Comparison of ENCODE assay signal across 9 mouse cellular contexts in genomic region chr8:93932873-93933272, GRCm38 (mm10).
A peak's percentile ranks its signal among the peaks of the same experiment; 100 is the strongest.
DNase-seq lines count a peak whose midpoint lies in the region; ATAC-seq and TF ChIP-seq lines count a peak whose summit lies in the region.
"Had no signal": no experiment of that assay in that cellular context is flagged by ENCODE, and none has a peak within 500 bp of the region (broad histone marks: within the 10 kb centered on the region; RNA-seq: fewer than 3 reads in every experiment).

No protein-coding gene starts in this region.

- no peak overlapping the region for H3K4me2 ChIP-seq in forebrain, embryonic 13.5 days
- H3K4me2 ChIP-seq: heart, embryonic 15.5 days had no signal

- peak; percentile 61 for DNase-seq in G1E (ENCODE audit: low spot score)
- DNase-seq in c-Kit-positive CD71-positive TER-119-positive erythroid progenitor cells, embryonic 14.5 days (ENCODE audit: low spot score): peak; percentile 60
- DNase-seq in hindbrain, embryonic 10.5 days (ENCODE audit: low spot score): peak; percentile 80
- DNase-seq in layer of hippocampus, adult 8-10 months (ENCODE audit: low spot score in 2 of 2): peak; percentile 75 to 88
- peak; percentile 89 for DNase-seq in lung, postnatal 10 days
- DNase-seq in retina, adult 2 months (ENCODE audit: low read depth, low spot score): peak; percentile 60
- peak; percentile 33 to 75 for DNase-seq in thymus, postnatal 10 days (ENCODE audit: low spot score in 2 of 2)

- H3K9ac ChIP-seq in forebrain, embryonic 13.5 days: no peak overlapping the region
- H3K9ac ChIP-seq: heart, embryonic 15.5 days had no signal

- peak; percentile 74 for TF ChIP-seq CTCF in G1E (IDR thresholded peaks at IDR 0.05; ENCODE audit: low read depth, low read length)

- H3K27ac ChIP-seq in forebrain, embryonic 13.5 days: peak overlapping the region; percentile 85
- no peak overlapping the region for H3K27ac ChIP-seq in hindbrain, embryonic 10.5 days
- H3K27ac ChIP-seq: heart, embryonic 15.5 days had no signal

- WGBS in forebrain, embryonic 13.5 days: 17% methylated on average over 6 of the region's 6 CpGs
- WGBS in hindbrain, embryonic 10.5 days: 36% methylated on average over 6 of the region's 6 CpGs

- H3K4me1 ChIP-seq in G1E (ENCODE audit: insufficient read depth, low read depth, low read length): no peaks in the 10 kb centered on the region
- peaks cover 45% of the 10 kb centered on the region for H3K4me1 ChIP-seq in forebrain, embryonic 13.5 days
- peaks cover 8% of the 10 kb centered on the region; the same call in 1 of the 2 replicates for H3K4me1 ChIP-seq in hindbrain, embryonic 10.5 days (replicated peaks)
- H3K4me1 ChIP-seq: heart, embryonic 15.5 days had no signal

- no peaks in the 10 kb centered on the region for H3K9me3 ChIP-seq in G1E (replicated peaks)
- H3K9me3 ChIP-seq in forebrain, embryonic 13.5 days (replicated peaks): no peaks in the 10 kb centered on the region
- H3K9me3 ChIP-seq in hindbrain, embryonic 10.5 days: no peaks in the 10 kb centered on the region
- H3K9me3 ChIP-seq: heart, embryonic 15.5 days had no signal

- H3K36me3 ChIP-seq in G1E (replicated peaks): no peaks in the 10 kb centered on the region
- peaks cover 26% of the 10 kb centered on the region; the same call in 1 of the 2 replicates for H3K36me3 ChIP-seq in forebrain, embryonic 13.5 days (ENCODE audit: poor library complexity, severe bottlenecking)
- no peaks in the 10 kb centered on the region for H3K36me3 ChIP-seq in hindbrain, embryonic 10.5 days
- H3K36me3 ChIP-seq: heart, embryonic 15.5 days had no signal

- H3K27me3 ChIP-seq in G1E (ENCODE audit: insufficient read depth, low read length): no peaks in the 10 kb centered on the region
- no peaks in the 10 kb centered on the region for H3K27me3 ChIP-seq in forebrain, embryonic 13.5 days
- no peaks in the 10 kb centered on the region for H3K27me3 ChIP-seq in hindbrain, embryonic 10.5 days (ENCODE audit: insufficient read depth, poor library complexity, severe bottlenecking)
- H3K27me3 ChIP-seq: heart, embryonic 15.5 days had no signal

- H3K4me3 ChIP-seq in G1E (ENCODE audit: low read depth, low read length): no peak overlapping the region
- H3K4me3 ChIP-seq in forebrain, embryonic 13.5 days: no peak overlapping the region
- no peak overlapping the region for H3K4me3 ChIP-seq in hindbrain, embryonic 10.5 days
- H3K4me3 ChIP-seq: heart, embryonic 15.5 days had no signal

- ATAC-seq in G1E (ENCODE audit: extremely low read depth, insufficient number of reproducible peaks, low FRiP score, poor library complexity, severe bottlenecking): peak; percentile 57
- peak; percentile 76 for ATAC-seq in forebrain, embryonic 13.5 days
